Mouse (Mus musculus) right cerebral cortex, postnatal 25 days (tissue): ENCODE data around the gene Dct.
A peak's percentile ranks its signal among the peaks of the same experiment; 100 is the strongest.

Experiments used
- DNase-seq: peaks from one replicate; pipeline ENCODE4 v3.0.0; 2022

Dct gene

DNA sequence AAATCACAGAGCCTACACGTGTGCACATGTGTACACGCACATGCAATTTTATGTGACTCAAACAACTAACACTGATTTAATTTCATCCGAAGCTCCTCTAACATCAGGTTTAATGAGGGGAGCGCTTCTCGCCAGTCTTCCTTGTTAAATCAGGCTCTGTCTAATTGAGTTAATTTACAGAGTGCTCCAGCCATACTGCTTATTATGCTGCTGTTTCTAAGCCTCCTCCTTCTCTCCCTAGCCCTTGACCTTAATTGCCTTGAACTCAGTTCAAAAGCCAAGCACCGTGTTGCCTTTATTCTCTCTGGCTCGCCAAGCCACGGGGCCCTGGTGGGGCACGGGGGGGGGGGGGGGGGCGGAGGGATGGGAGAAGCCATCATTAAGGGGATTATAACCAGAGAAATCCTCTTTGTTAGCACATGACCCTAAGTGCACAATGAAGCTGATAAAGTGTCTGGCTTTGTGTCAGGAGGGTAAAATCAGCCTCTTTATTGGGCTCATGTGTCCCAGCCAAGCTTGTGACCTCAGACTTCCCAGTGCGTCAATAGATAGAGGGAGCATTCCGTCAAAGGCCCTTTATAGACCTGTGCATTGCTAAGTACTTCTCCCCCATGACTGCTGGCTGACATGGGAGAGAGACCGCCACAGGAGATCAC lies at the start of gene Dct:
Dct (minus strand) TSS at position 270 of the 656 bp plus-strand sequence.
- DNase-seq, result no peak

DNA sequence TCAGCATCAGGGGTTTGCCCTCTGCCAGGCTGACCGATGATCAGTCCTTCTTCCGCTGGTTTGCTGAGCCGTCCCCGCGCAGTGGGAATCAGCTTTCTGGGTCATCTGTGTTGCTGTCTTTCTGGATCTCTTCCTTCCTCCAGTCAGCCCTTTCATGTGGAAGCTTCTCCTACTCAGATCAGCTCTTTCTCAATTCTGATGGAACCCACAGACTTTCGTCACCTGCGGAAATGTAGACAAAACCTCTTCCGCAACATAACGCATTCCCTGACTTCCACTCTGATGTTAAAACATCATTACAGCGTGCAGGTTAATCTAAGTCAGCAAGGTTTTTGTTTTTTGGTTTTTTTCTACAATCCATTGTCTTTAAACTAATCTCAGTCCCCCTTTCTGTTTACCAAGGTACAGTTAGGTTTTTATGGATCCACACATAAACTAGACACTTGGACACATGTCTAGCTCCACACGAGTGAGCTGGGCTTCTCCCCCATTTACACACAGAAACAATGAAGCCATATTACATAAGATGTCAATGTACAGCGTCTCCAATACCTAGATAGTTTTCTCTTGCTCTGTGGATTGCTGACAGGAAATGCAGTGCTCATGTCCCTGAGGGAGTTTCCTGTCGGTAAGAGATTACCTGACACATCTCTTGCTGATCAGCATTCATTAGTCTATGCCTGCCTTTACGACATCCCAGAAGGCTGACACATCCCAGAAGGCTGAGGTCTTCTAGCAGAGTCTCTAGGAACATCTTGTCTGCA lies 49.4 kb upstream of the Dct start:
- no peak for DNase-seq

DNA sequence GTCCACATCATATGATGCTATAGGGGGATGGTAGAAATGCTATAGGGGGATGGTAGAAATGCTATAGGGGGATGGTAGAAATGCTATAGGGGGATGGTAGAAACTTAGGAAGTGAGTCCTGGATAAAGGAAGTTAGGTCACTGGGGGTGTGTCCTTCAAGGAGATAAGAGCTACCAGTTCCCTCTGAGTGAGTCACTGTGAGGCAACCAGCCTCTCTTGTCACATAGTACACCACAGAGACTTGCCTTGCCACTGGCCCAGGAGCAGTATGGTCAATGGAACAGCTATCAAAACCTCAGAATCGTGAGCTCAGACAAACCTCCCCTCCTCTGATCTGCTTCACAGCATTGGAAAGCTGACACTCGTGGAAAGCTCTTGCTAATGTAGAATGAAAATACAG lies 46.2 kb upstream of the Dct start:
- no peak for DNase-seq

DNA sequence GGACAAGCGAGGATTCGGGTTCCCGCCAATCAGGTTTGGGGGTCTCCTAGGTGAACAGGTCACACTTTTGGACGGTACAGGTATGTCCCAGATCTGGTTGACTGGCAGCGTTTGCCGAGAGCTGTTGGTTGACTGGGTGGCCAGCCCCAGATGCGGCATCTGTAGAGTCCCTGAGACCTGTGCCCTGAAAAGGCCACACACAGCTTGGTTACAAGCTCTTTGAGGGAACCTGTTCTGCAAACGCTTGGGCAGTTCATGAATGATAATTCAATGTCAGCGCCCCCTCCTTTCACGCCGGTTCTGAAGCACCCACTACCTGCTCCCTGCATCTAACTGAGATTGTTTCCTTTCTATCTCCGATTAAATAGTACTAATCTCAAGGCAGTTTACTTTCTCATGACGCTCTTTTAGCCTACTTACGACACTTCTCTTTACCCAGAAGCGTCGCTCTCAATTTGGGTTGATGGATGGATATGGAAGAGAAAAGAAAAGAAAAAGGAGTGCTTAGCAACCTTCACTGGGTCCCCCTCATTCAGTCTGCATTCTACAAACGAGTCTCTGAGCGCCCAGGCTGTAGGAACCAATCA lies 37.9 kb upstream of the Dct start:
- DNase-seq, result no peak

DNA sequence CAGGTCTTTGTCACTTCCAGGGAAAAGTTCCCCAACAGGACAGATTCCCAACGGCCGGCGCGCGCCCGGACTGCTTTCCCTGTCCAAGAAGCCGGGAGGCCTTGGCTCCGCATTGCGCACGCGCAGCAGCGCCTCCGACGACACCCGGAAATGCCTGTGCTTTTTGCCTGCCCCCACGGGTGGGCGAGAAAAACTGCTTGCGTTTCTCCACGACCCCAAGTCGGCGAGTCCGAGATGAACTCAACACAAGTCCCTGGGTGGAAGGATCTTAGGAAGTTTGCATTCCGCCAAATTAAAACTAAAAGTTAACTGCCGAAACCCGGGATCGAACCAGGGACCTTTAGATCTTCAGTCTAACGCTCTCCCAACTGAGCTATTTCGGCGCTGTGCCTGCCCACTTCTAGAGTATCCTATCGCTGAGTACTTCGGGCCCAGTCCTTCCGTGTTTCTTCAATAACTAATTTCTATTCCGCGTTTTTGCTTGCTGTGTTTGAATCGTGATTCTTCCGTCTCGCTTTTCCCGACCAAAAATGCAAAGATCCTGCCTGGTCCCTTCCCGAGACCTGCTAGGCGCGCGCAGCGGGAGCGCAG lies 37.3 kb upstream of the Dct start:
- DNase-seq, result peak; percentile 86

- DNase-seq, result no peak
These were observed 36.6 kb upstream of the Dct start for GRCm38 (mm10) chr14:118088437-118089207.

- DNase-seq, result no peak
These were observed 34.4 kb upstream of the Dct start for GRCm38 (mm10) chr14:118086271-118087035.

- DNase-seq, result no peak
These were observed 31.8 kb upstream of the Dct start for GRCm38 (mm10) chr14:118083851-118084250.

- no peak for DNase-seq
These were observed 28.6 kb upstream of the Dct start for GRCm38 (mm10) chr14:118080606-118081005.

DNA sequence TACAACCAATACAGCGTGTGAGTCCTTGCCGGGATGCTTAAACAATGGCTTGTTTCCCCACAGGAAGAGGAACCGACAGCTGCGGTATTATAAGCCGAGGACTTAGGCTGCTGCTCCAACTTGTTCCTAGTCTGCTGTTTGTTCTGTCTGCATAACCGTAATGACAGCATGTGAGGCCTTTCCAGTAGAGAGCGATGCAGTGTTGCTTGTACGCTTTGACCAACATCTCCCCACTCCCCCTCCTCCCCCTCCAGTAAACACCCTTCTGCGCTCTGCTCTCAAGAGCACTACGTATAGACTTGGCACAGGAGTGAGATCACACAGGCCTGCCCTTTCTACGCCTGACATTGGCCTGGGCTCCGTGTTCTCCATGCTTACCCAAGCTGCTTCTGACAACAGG lies 18.1 kb upstream of the Dct start:
- no peak for DNase-seq

- no peak for DNase-seq
These were observed 17.5 kb upstream of the Dct start for GRCm38 (mm10) chr14:118069439-118070079.

DNA sequence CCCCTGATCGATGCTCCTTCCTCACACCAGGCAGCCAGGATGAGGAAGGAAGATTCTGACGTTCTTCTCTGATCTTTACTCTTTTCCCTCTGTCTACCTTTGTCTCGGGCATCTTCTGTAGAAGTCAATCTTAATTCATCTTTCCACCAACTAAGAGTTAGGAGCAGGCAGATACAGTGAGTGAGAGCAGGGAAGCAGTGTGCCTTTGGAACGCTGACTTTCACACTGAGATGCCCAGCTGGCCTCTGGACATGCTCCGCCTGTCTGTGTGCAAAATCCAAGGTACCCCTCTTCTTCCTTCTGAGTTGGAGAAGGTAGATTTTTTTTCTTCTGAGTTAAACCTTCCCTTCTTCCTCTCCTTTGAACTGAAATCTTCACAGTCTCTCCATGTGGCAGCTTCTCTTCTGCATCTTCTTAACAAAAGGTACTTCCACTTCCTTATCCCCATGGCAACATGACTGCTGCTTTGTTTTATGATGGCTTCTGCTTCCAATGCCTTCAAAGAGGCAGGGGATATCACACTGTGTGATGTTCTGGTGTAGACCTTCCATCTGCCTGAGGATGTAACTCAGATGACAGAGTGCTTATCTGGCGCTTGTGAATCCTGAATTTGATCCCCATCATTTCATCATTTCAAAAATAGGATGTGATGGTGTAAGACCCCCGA lies 9.9 kb upstream of the Dct start:
- DNase-seq, result no peak

DNA sequence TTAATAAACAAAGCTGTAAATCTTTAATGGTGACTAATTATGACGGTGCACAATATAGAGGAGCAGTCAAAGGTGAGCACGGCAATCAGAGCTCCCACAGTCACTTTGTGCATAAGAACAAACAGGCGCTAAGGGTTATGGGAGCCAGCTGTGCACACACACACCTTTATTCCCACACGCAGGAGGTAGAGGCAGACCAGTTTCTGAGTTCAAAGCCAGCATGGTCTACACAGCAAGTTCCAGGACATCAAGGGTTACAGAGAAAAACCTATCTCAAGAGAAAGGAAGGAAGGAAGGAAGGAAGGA lies 6.5 kb upstream of the Dct start:
- DNase-seq, result no peak

GRCm38 (mm10) chr14:118057696-118058580 lies 5.9 kb upstream of the Dct start:
- no peak for DNase-seq

GRCm38 (mm10) chr14:118052770-118053169 lies 726 bp upstream of the Dct start:
- no peak for DNase-seq

DNA sequence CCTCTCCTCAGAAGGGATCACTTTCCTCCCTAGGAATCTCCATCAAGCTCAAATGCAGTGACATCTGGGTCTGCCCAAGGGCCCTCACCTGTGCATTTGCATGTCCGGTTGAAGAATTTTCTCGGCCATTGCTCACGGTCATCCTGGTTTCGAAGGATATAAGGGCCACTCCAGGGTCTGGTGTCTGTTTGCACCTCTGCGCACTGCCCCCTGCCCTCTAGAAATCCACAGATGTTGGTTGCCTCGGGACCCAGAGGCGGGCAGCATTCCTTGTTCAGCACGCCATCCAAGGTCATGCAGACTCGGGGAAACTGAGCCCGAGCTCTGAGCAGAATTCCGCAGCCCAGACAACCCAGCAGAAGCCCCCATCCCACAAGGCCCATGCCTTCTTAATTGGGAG lies 648 bp downstream of the Dct start:
- DNase-seq, result no peak

GRCm38 (mm10) chr14:118050990-118051389 lies 1.1 kb downstream of the Dct start:
- DNase-seq, result no peak

GRCm38 (mm10) chr14:118050431-118050830 lies 1.6 kb downstream of the Dct start:
- DNase-seq, result no peak

DNA sequence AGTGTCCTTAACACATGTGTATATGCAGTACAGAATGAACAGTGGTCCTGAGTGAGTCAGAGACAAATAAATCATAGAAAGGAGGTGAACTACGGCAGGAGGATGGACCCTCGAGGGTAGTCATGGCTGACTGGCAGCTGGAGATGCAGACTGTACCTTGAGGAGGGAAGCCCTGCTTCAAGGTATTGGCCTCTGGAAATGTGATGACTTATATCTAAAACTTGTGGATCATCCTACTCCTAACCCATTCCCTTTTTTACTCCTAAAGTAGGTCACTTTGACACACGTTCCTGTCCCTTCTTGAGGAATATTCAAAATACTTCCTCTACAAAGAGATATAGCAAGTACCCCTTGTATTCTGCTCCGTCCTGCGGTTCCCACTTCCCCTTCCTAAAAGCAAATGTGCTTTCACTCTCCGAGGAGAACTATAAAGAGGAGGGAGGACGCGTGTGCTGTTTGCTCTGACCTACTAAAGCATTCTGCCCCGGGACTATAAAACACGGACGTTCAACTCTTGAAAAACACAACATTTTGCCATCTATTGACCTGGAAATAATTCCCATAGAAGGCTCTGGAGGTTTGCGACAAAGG lies 2.3 kb downstream of the Dct start:
- DNase-seq, result no peak

GRCm38 (mm10) chr14:118042963-118043362 lies 9.1 kb downstream of the Dct start:
- DNase-seq, result peak; percentile 9
